Mouse (Mus musculus) liver, embryonic 14.5 days (tissue): Measurements from ENCODE around the gene Epha4.

Source experiments
- CTCF ChIP-seq: IDR thresholded peaks from 2 replicates; pipeline ENCODE4 v1.5.1; 2016; ENCODE audit warnings: antibody characterized with exemption, low read depth, control low read depth
- EP300 ChIP-seq: IDR thresholded peaks from 2 replicates; pipeline ENCODE4 v1.6.1; 2016; ENCODE audit warnings: antibody characterized with exemption, low read depth

- no peak for TF ChIP-seq CTCF
- TF ChIP-seq EP300: no peak
Measured at GRCm38 (mm10) chr1:77493841-77494635, 20.9 kb downstream of the Epha4 start.
